ENCODE assay signal across 10 mouse cellular contexts in the genomic region with DNA sequence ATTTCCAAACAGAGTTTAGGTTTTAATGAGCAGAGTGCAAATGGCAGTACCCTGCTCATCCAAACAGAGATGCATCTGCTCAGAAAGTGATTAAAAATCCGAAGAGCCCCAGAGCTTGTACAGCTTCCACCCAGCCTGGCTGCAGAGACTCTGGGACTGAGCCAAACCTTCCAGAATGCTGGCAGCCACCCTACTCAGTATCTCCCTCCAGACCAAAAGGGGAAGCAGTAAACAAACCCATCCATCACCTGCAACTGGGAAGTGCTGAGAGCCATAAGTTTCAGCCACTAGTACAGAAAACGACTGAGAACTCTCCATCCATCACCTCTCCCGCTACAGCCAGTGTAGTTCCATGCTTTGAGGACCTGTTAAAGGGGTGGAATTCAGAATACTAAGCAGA. TPM values are rescaled to one million over a fixed set of nuclear protein-coding genes. Genes with fewer than 3 reads are reported as not detected.
A peak's percentile ranks its signal among the peaks of the same experiment; 100 is the strongest.
DNase-seq lines count a peak whose midpoint lies in the region; ATAC-seq lines count a peak whose summit lies in the region.
"Had no signal": no experiment of that assay in that cellular context is flagged by ENCODE, and none has a peak within 500 bp of the region (broad histone marks: within the 10 kb centered on the region; RNA-seq: fewer than 3 reads in every experiment).

No protein-coding gene starts in this region.

- H3K36me3 ChIP-seq in lung, embryonic 15.5 days, result no peaks in the 10 kb centered on the region
- H3K36me3 ChIP-seq: embryonic facial prominence, embryonic 12.5 days had no signal

- peaks cover 5% of the 10 kb centered on the region; the same call in 1 of the 2 replicates for H3K4me1 ChIP-seq in lung, embryonic 15.5 days

- intact Hi-C loops in heart, postnatal 25 days (cut with DNase I), result no loop called here

- 9% methylated on average over 3 of the region's 3 CpGs for WGBS in lung, embryonic 15.5 days

- no peaks in the 10 kb centered on the region for H3K9me3 ChIP-seq in lung, embryonic 15.5 days
- H3K9me3 ChIP-seq: embryonic facial prominence, embryonic 12.5 days had no signal

- ATAC-seq in lung, embryonic 15.5 days (ENCODE audit: borderline replicate concordance, extremely low read depth, low FRiP score, low TSS enrichment), result peak; percentile 93

- H3K4me2 ChIP-seq in lung, embryonic 15.5 days, result no peak overlapping the region
- H3K4me2 ChIP-seq: embryonic facial prominence, embryonic 12.5 days had no signal

- H3K27me3 ChIP-seq in lung, embryonic 15.5 days, result no peaks in the 10 kb centered on the region
- H3K27me3 ChIP-seq: embryonic facial prominence, embryonic 12.5 days had no signal

- H3K9ac ChIP-seq in lung, embryonic 15.5 days, result no peak overlapping the region
- H3K9ac ChIP-seq: embryonic facial prominence, embryonic 12.5 days had no signal

- DNase-seq in heart, adult 18-20 months, result peak; percentile 53
- no peak for DNase-seq in heart, postnatal 25 days (ENCODE audit: low spot score)
- DNase-seq in cerebellum, postnatal 10 days, result peak; percentile 94
- peak; percentile 68 for DNase-seq in gastrocnemius, postnatal 25 days
- peak; percentile 42 for DNase-seq in kidney, adult 18-20 months
- peak; percentile 19 to 34 for DNase-seq in right cerebral cortex, adult 2 months (ENCODE audit: low spot score in 2 of 2)
- DNase-seq in spleen, postnatal 36 days (ENCODE audit: low spot score in 2 of 2), result no peak

- no peak overlapping the region for H3K4me3 ChIP-seq in lung, embryonic 15.5 days
- H3K4me3 ChIP-seq: embryonic facial prominence, embryonic 12.5 days had no signal

- no peak overlapping the region for H3K27ac ChIP-seq in lung, embryonic 15.5 days
- H3K27ac ChIP-seq: embryonic facial prominence, embryonic 12.5 days had no signal

RNA-seq across cellular contexts. Expression of a gene that starts 9.6 kb away (rescaled TPM):
- not detected for total RNA-seq in heart, adult 18-20 months (2021)
- not detected for total RNA-seq in heart, postnatal 25 days (2021)
- total RNA-seq in gastrocnemius, postnatal 25 days (2021), result not detected
- polyA plus RNA-seq in lung, embryonic 15.5 days (2015; fragmentation: Nextera tagmentation; extraction: Ambion mirVana), result not detected in 2 replicates
- polyA plus RNA-seq: C2C12; embryonic facial prominence, embryonic 12.5 days had no signal

RNA-seq across cellular contexts. Expression of a gene that starts 59.5 kb away (rescaled TPM):
- 1 to 10 TPM; 1.3 to 1.8 TPM for total RNA-seq in heart, adult 18-20 months (2021)
- total RNA-seq in heart, postnatal 25 days (2021), result 1 to 10 TPM; 2.5 to 4.3 TPM
- total RNA-seq in gastrocnemius, postnatal 25 days (2021), result 100 to 1,000 TPM; 126 to 231 TPM
- 9.9 and 10.6 TPM in 2 replicates for polyA plus RNA-seq in lung, embryonic 15.5 days (2015; fragmentation: Nextera tagmentation; extraction: Ambion mirVana)

Comparison
In these comparisons a context has a peak if more than half of its experiments do, and no peak if none do; other contexts are left out.
1. DNase-seq: peak in heart, adult 18-20 months (2 of 2), cerebellum, postnatal 10 days (2 of 2), gastrocnemius, postnatal 25 days (single experiment), kidney, adult 18-20 months (single experiment) and right cerebral cortex, adult 2 months (2 of 2); none in heart, postnatal 25 days (single experiment) and spleen, postnatal 36 days (0 of 2).
2. RNA of a gene that starts 59.5 kb away (total RNA-seq): 126 to 231 TPM in gastrocnemius, postnatal 25 days; 2.5 to 4.3 TPM in heart, postnatal 25 days and 1.3 to 1.8 TPM in heart, adult 18-20 months; every median in the first group is over 10 times any median in the second.